Mouse (Mus musculus) myocyte (in vitro differentiated cells): ENCODE data around the gene Map6d1. TPM values are rescaled to one million over a fixed set of nuclear protein-coding genes. Genes with fewer than 3 reads are reported as not detected.

ENCODE experiments used
- H3K27me3 ChIP-seq: one replicate; pipeline ENCODE4 v1.6.1; 2011; ENCODE audit not compliant: control insufficient read depth, insufficient read depth, insufficient read length
- H3K36me3 ChIP-seq: one replicate; pipeline ENCODE4 v1.6.1; 2011; ENCODE audit not compliant: control insufficient read depth, insufficient read depth
- H3K4me2 ChIP-seq: one replicate; pipeline ENCODE4 v1.6.1; 2011; ENCODE audit warnings: low read depth, control low read depth
- H3K4me3 ChIP-seq: one replicate; pipeline ENCODE4 v1.5.1; 2011; ENCODE audit warnings: mild to moderate bottlenecking, control low read depth, moderate library complexity
- H3K79me2 ChIP-seq: one replicate; pipeline ENCODE4 v1.6.1; 2011; ENCODE audit not compliant: control insufficient read depth, insufficient read depth
- H3ac ChIP-seq: one replicate; pipeline ENCODE4 v1.6.1; 2011; ENCODE audit not compliant: control insufficient read depth, insufficient read length
- CEBPB ChIP-seq: IDR thresholded peaks from 2 replicates; pipeline ENCODE4 v1.6.1; 2011; ENCODE audit warnings: mild to moderate bottlenecking, moderate library complexity; ENCODE audit not compliant: poor library complexity, insufficient read depth, severe bottlenecking
- E2F4 ChIP-seq: IDR thresholded peaks from one replicate; pipeline ENCODE4 v1.6.1; 2011; ENCODE audit warnings: mild to moderate bottlenecking, control low read depth, moderate library complexity; ENCODE audit not compliant: insufficient read depth
- MAX ChIP-seq: IDR thresholded peaks from one replicate; pipeline ENCODE4 v1.6.1; 2011; ENCODE audit warnings: low read depth, mild to moderate bottlenecking, control low read depth
- MYOD1 ChIP-seq, 3 experiments: IDR thresholded peaks; one replicate each; pipeline ENCODE4 v1.6.1; 2011; ENCODE audit warnings: control low read depth in 2 of 3, low read depth in 2 of 3, mild to moderate bottlenecking in 2 of 3, moderate library complexity in 1 of 3; ENCODE audit not compliant: insufficient read length in 2 of 3, control insufficient read depth in 1 of 3
- MYOG ChIP-seq, 3 experiments: IDR thresholded peaks; one replicate each; pipeline ENCODE4 v1.6.1; 2011; ENCODE audit warnings: control low read depth in 2 of 3, low read depth in 2 of 3, mild to moderate bottlenecking in 2 of 3; ENCODE audit not compliant: insufficient read length in 2 of 3, control insufficient read depth in 1 of 3, insufficient read depth in 1 of 3
- POLR2A ChIP-seq: IDR thresholded peaks from one replicate; pipeline ENCODE4 v1.6.1; 2011; ENCODE audit warnings: low read depth, mild to moderate bottlenecking, control low read depth, moderate library complexity; ENCODE audit not compliant: insufficient read length
- POLR2AphosphoS2 ChIP-seq: IDR thresholded peaks from one replicate; pipeline ENCODE4 v1.6.1; 2011; ENCODE audit warnings: low read depth, control low read depth; ENCODE audit not compliant: insufficient read length
- REST ChIP-seq: IDR thresholded peaks from one replicate; pipeline ENCODE4 v1.6.1; 2011; ENCODE audit warnings: mild to moderate bottlenecking, control low read depth, moderate library complexity; ENCODE audit not compliant: insufficient read depth, insufficient read length
- SRF ChIP-seq: IDR thresholded peaks from one replicate; pipeline ENCODE4 v1.6.1; 2011; ENCODE audit warnings: low read depth; ENCODE audit not compliant: control insufficient read depth, insufficient read length
- TCF12 ChIP-seq: IDR thresholded peaks from one replicate; pipeline ENCODE4 v1.6.1; 2011; ENCODE audit warnings: mild to moderate bottlenecking, control low read depth; ENCODE audit not compliant: poor library complexity, insufficient read depth, severe bottlenecking
- TCF3 ChIP-seq: IDR thresholded peaks from one replicate; pipeline ENCODE4 v1.6.1; 2011; ENCODE audit warnings: low read depth, control low read depth; ENCODE audit not compliant: insufficient read length
- USF1 ChIP-seq: IDR thresholded peaks from one replicate; pipeline ENCODE4 v1.6.1; 2011; ENCODE audit warnings: low read depth, mild to moderate bottlenecking, control low read depth, moderate library complexity
- polyA plus RNA-seq: library from polyadenylated mRNA; unstranded; fragments of >200 nt; fragmentation: generic; extraction: Trizol; gene quantifications from one replicate; pipeline ENCODE4 v1.2.1, GENCODE M21; 2012; ENCODE audit warnings: missing spikeins

The Map6d1 gene
- polyA plus RNA-seq, result 0.28 TPM

- Histone ChIP-seq H3K79me2 (no peaks in the 10 kb centered on the region), H3ac (peak within 1 kb of the TSS; percentile 62), H3K4me2 (peak within 1 kb of the TSS; percentile 78), H3K4me3 (peak within 1 kb of the TSS; percentile 22), H3K27me3 (peaks cover 9% of the 10 kb centered on the region), H3K36me3 (no peaks in the 10 kb centered on the region)
- TF ChIP-seq POLR2A (peak; percentile 63), CEBPB (no peak), MYOG (IDR thresholded peaks at IDR 0.05; ENCODE audit: control insufficient read depth in 1 of 3, insufficient read depth in 1 of 3, insufficient read length in 2 of 3, low read depth in 2 of 3) (no peak), POLR2AphosphoS2 (no peak), MYOD1 (IDR thresholded peaks at IDR 0.05; ENCODE audit: control insufficient read depth in 1 of 3, insufficient read length in 2 of 3, low read depth in 2 of 3) (peak in 1 of 3 experiments; percentile 25)
Observed at GRCm38 (mm10) chr16:20240468-20241414, at the start of gene Map6d1. Gene Map6d1 (minus strand): TSS chr16:20241358.

DNA sequence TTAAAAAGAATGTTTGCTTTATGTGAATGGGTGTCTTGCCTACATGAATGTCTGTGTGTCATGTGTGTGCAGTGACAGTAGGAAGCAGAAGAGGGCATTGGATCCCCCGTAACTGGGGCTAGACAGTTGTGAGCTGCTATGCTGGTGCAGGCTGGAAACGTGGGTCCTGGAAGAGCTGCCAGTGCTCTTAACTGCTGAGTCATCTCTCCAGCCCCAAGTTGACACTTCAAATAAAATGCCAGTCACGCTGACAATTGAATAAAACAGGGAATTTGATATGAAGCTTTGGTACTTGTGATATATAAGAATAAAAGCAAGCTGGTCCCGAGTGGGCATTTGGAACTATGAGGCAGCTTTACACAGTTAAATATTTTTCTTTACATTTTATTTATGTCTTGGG, 39.1 kb upstream of the Map6d1 start:
- Histone ChIP-seq H3K4me3 (no peak overlapping the region), H3K4me2 (no peak overlapping the region), H3K79me2 (no peaks in the 10 kb centered on the region), H3K27me3 (no peaks in the 10 kb centered on the region), H3K36me3 (peaks cover 56% of the 10 kb centered on the region), H3ac (no peak overlapping the region)
- TF ChIP-seq SRF, result no peak
- no peak for TF ChIP-seq MYOG (IDR thresholded peaks at IDR 0.05; ENCODE audit: control insufficient read depth in 1 of 3, insufficient read depth in 1 of 3, insufficient read length in 2 of 3, low read depth in 2 of 3)
- no peak for TF ChIP-seq TCF3
- no peak for TF ChIP-seq USF1
- TF ChIP-seq POLR2AphosphoS2, result no peak
- no peak for TF ChIP-seq TCF12
- no peak for TF ChIP-seq REST
- no peak for TF ChIP-seq E2F4
- TF ChIP-seq MYOD1 (IDR thresholded peaks at IDR 0.05; ENCODE audit: control insufficient read depth in 1 of 3, insufficient read length in 2 of 3, low read depth in 2 of 3), result no peak
- no peak for TF ChIP-seq CEBPB
- TF ChIP-seq POLR2A, result no peak
- no peak for TF ChIP-seq MAX

DNA sequence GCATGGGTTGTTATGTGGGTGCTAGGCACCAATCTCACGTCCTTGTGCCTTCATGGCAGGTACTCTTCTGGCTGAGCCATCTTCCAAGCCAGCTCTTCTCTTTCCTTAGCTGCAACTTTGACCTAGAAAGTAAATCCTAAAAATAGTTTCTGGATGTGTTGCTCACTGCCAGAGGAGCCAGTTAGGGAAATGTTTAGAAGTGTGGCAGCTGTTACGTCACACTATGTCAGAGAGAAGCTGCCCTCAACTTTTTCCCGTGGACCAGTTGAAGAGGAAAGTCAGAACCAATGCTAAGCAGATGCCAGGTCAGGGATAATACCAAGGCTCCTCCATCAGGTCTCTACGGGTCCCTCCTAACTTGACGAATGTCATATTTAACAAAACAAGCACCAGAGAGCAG, 38.2 kb upstream of the Map6d1 start:
- Histone ChIP-seq H3K79me2 (no peaks in the 10 kb centered on the region), H3K4me2 (no peak overlapping the region), H3ac (no peak overlapping the region), H3K27me3 (no peaks in the 10 kb centered on the region), H3K4me3 (no peak overlapping the region), H3K36me3 (peaks cover 48% of the 10 kb centered on the region)
- TF ChIP-seq TCF3 (no peak), MAX (no peak), POLR2A (no peak), REST (no peak), MYOD1 (IDR thresholded peaks at IDR 0.05; ENCODE audit: control insufficient read depth in 1 of 3, insufficient read length in 2 of 3, low read depth in 2 of 3) (no peak), TCF12 (no peak), POLR2AphosphoS2 (no peak), MYOG (IDR thresholded peaks at IDR 0.05; ENCODE audit: control insufficient read depth in 1 of 3, insufficient read depth in 1 of 3, insufficient read length in 2 of 3, low read depth in 2 of 3) (no peak), SRF (no peak), E2F4 (no peak)

- H3K27me3 ChIP-seq, result peaks cover 9% of the 10 kb centered on the region
- no peak overlapping the region for H3ac ChIP-seq
- H3K4me3 ChIP-seq, result no peak overlapping the region
- H3K36me3 ChIP-seq, result no peaks in the 10 kb centered on the region
- no peak for TF ChIP-seq E2F4
- TF ChIP-seq CEBPB, result no peak
- no peak for TF ChIP-seq REST
- TF ChIP-seq MAX, result no peak
- TF ChIP-seq MYOG (IDR thresholded peaks at IDR 0.05; ENCODE audit: control insufficient read depth in 1 of 3, insufficient read depth in 1 of 3, insufficient read length in 2 of 3, low read depth in 2 of 3), result no peak
- TF ChIP-seq SRF, result no peak
- no peak for TF ChIP-seq POLR2A
- TF ChIP-seq POLR2AphosphoS2, result no peak
- no peak for TF ChIP-seq TCF3
- no peak for TF ChIP-seq TCF12
- no peak for TF ChIP-seq USF1
- TF ChIP-seq MYOD1 (IDR thresholded peaks at IDR 0.05; ENCODE audit: control insufficient read depth in 1 of 3, insufficient read length in 2 of 3, low read depth in 2 of 3), result no peak
- H3K4me2 ChIP-seq, result peak overlapping the region; percentile 32
- no peaks in the 10 kb centered on the region for H3K79me2 ChIP-seq
Observed at GRCm38 (mm10) chr16:20272994-20273393, 31.8 kb upstream of the Map6d1 start.

DNA sequence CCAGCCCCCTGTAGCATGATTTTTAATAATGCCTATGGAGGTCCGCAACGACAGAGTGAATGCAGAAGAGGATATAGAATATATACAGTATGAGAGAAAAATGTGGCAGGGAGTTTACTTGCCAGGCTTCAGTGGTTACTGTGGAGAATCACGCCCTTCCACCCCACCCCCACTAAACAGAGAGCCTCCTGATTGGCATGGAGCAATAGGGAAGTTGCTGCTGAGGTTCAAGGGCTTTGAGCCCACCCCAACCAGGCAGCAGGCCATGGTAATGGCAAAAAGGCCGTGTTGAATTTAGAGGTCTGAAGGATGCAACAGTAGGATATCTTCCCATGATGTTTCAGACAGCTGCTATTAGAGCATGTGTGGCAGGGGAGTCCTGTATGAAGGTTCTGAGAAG, 30.2 kb upstream of the Map6d1 start:
- no peaks in the 10 kb centered on the region for H3K79me2 ChIP-seq
- no peak overlapping the region for H3ac ChIP-seq
- no peaks in the 10 kb centered on the region for H3K36me3 ChIP-seq
- peaks cover 9% of the 10 kb centered on the region for H3K27me3 ChIP-seq
- no peak overlapping the region for H3K4me3 ChIP-seq
- H3K4me2 ChIP-seq, result no peak overlapping the region
- TF ChIP-seq MYOG (IDR thresholded peaks at IDR 0.05; ENCODE audit: control insufficient read depth in 1 of 3, insufficient read depth in 1 of 3, insufficient read length in 2 of 3, low read depth in 2 of 3) (no peak), USF1 (no peak), TCF3 (no peak), MAX (no peak), POLR2AphosphoS2 (no peak), SRF (no peak)
